In the genomic region with DNA sequence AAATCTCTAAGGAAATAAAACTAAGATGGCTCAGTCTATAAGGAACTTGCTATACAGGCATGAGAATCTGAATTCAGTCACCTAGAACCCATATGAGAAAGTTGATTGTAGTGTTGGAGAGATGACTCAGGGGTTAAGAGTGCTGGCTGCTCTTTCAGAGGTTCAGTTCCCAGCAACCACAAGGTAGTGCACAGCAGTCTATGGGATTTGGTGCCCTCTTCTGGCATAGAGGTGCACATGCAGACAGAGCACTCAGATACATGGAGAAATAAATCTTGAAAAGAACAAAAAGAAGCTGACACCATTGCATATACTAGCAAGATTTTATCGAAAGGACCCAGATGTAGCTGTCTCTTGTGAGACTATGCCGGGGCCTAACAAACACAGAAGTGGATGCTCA, we compare ENCODE assay signal across 11 mouse cellular contexts. TPM values are rescaled to one million over a fixed set of nuclear protein-coding genes. Genes with fewer than 3 reads are reported as not detected.
DNase-seq lines count a peak whose midpoint lies in the region; ATAC-seq lines count a peak whose summit lies in the region.
"Had no signal": no experiment of that assay in that cellular context is flagged by ENCODE, and none has a peak within 500 bp of the region (broad histone marks: within the 10 kb centered on the region; RNA-seq: fewer than 3 reads in every experiment).

No protein-coding gene starts in this region.

- H3K4me3 ChIP-seq in hindbrain, embryonic 11.5 days (ENCODE audit: low read depth, low read length) = no peak overlapping the region
- H3K4me3 ChIP-seq in hindbrain, embryonic 12.5 days = no peak overlapping the region
- H3K4me3 ChIP-seq in ES-E14 (ENCODE audit: insufficient read depth in 1 of 2, low read depth in 1 of 2, low read length in 2 of 2, poor library complexity in 1 of 2, severe bottlenecking in 1 of 2) = no peak overlapping the region
- H3K4me3 ChIP-seq in limb, embryonic 10.5 days = no peak overlapping the region
- no peak overlapping the region for H3K4me3 ChIP-seq in heart, embryonic 12.5 days
- H3K4me3 ChIP-seq: embryonic facial prominence, embryonic 13.5 days; heart, embryonic 15.5 days; midbrain, embryonic 13.5 days had no signal

- ATAC-seq in hindbrain, embryonic 11.5 days (ENCODE audit: low FRiP score) = no peak
- ATAC-seq in hindbrain, embryonic 12.5 days (ENCODE audit: low FRiP score) = no peak
- ATAC-seq in erythroid progenitor cell, adult 5-6 weeks (replicated peaks; ENCODE audit: low FRiP score, poor library complexity, severe bottlenecking) = peak; percentile 80
- no peak for ATAC-seq in cerebellum, adult (ENCODE audit: insufficient number of reproducible peaks, low FRiP score, low TSS enrichment)
- ATAC-seq in heart, embryonic 12.5 days (ENCODE audit: insufficient number of reproducible peaks, low FRiP score) = no peak
- ATAC-seq: midbrain, embryonic 13.5 days had no signal

- in situ Hi-C loops in ES-E14 (cut with MboI; ENCODE audit: low sequenced_read_pairs in 2 of 2, unreplicated experiment in 2 of 2) = loop anchor here in 1 of 2 experiments (25.0 kb wide), 1 partner anchor 331 kb away; a partner anchor contains a TSS

- H3K4me1 ChIP-seq in hindbrain, embryonic 11.5 days (replicated peaks; ENCODE audit: control insufficient read depth, insufficient read depth, low read length) = no peaks in the 10 kb centered on the region
- H3K4me1 ChIP-seq in hindbrain, embryonic 12.5 days = peaks cover 2% of the 10 kb centered on the region
- H3K4me1 ChIP-seq in ES-E14 (ENCODE audit: control insufficient read depth in 2 of 2, insufficient read depth in 2 of 2, low read length in 2 of 2, poor library complexity in 1 of 2) = no peaks in the 10 kb centered on the region
- peaks cover 3% of the 10 kb centered on the region; the same call in 1 of the 2 replicates for H3K4me1 ChIP-seq in limb, embryonic 10.5 days
- H3K4me1 ChIP-seq in heart, embryonic 12.5 days (replicated peaks) = 0 out of 2 replicates have a peak, but pooled peaks cover under 1% of the 10 kb centered on the region
- H3K4me1 ChIP-seq: heart, embryonic 15.5 days had no signal

- 83% methylated on average over 2 of the region's 2 CpGs for WGBS in hindbrain, embryonic 11.5 days
- WGBS in hindbrain, embryonic 12.5 days = 89% methylated on average over 2 of the region's 2 CpGs
- WGBS in limb, embryonic 10.5 days = 93% methylated on average over 2 of the region's 2 CpGs
- WGBS in heart, embryonic 12.5 days = 87% methylated on average over 2 of the region's 2 CpGs

- no peak overlapping the region for H3K9ac ChIP-seq in hindbrain, embryonic 11.5 days (ENCODE audit: low read depth, low read length)
- no peak overlapping the region for H3K9ac ChIP-seq in hindbrain, embryonic 12.5 days
- H3K9ac ChIP-seq in ES-E14 (ENCODE audit: insufficient read depth, low read depth, low read length, poor library complexity, severe bottlenecking) = no peak overlapping the region; the same call in 1 of the 2 replicates
- H3K9ac ChIP-seq in heart, embryonic 12.5 days = no peak overlapping the region
- H3K9ac ChIP-seq: embryonic facial prominence, embryonic 13.5 days; heart, embryonic 15.5 days; midbrain, embryonic 13.5 days had no signal

- no peak overlapping the region for H3K27ac ChIP-seq in hindbrain, embryonic 11.5 days (ENCODE audit: low read depth, low read length)
- H3K27ac ChIP-seq in hindbrain, embryonic 12.5 days = no peak overlapping the region
- no peak overlapping the region for H3K27ac ChIP-seq in ES-E14 (ENCODE audit: insufficient read depth, low read depth, low read length, poor library complexity, severe bottlenecking)
- H3K27ac ChIP-seq in limb, embryonic 10.5 days = no peak overlapping the region
- no peak overlapping the region for H3K27ac ChIP-seq in heart, embryonic 12.5 days (ENCODE audit: poor library complexity, severe bottlenecking)
- H3K27ac ChIP-seq: embryonic facial prominence, embryonic 13.5 days; heart, embryonic 15.5 days; midbrain, embryonic 13.5 days had no signal

- H3K4me2 ChIP-seq in hindbrain, embryonic 11.5 days (replicated peaks; ENCODE audit: low read depth, low read length) = no peak overlapping the region
- H3K4me2 ChIP-seq in hindbrain, embryonic 12.5 days (replicated peaks) = no peak overlapping the region
- H3K4me2 ChIP-seq in heart, embryonic 12.5 days = no peak overlapping the region
- H3K4me2 ChIP-seq: embryonic facial prominence, embryonic 13.5 days; heart, embryonic 15.5 days; midbrain, embryonic 13.5 days had no signal

- DNase-seq in hindbrain, embryonic 11.5 days (ENCODE audit: low spot score) = peak; percentile 34
- peak; percentile 32 for DNase-seq in 3134 (ENCODE audit: extremely low read depth, insufficient read length, low spot score)
- no peak for DNase-seq in ES-E14 (ENCODE audit: low read depth, low spot score)
- no peak for DNase-seq in limb, embryonic 10.5 days (ENCODE audit: low spot score)

- no peaks in the 10 kb centered on the region for H3K9me3 ChIP-seq in hindbrain, embryonic 11.5 days (ENCODE audit: control insufficient read depth, low read length)
- no peaks in the 10 kb centered on the region for H3K9me3 ChIP-seq in hindbrain, embryonic 12.5 days (replicated peaks)
- no peaks in the 10 kb centered on the region for H3K9me3 ChIP-seq in ES-E14 (ENCODE audit: control insufficient read depth, insufficient read depth, low read depth, low read length)
- no peaks in the 10 kb centered on the region for H3K9me3 ChIP-seq in limb, embryonic 10.5 days (replicated peaks)
- H3K9me3 ChIP-seq in heart, embryonic 12.5 days (replicated peaks) = no peaks in the 10 kb centered on the region
- H3K9me3 ChIP-seq: embryonic facial prominence, embryonic 13.5 days; heart, embryonic 15.5 days; midbrain, embryonic 13.5 days had no signal

- no peaks in the 10 kb centered on the region for H3K27me3 ChIP-seq in hindbrain, embryonic 11.5 days (ENCODE audit: control insufficient read depth, insufficient read depth, low read length)
- no peaks in the 10 kb centered on the region for H3K27me3 ChIP-seq in hindbrain, embryonic 12.5 days
- no peaks in the 10 kb centered on the region for H3K27me3 ChIP-seq in limb, embryonic 10.5 days (ENCODE audit: low read depth, poor library complexity, severe bottlenecking)
- H3K27me3 ChIP-seq in heart, embryonic 12.5 days (replicated peaks) = no peaks in the 10 kb centered on the region
- H3K27me3 ChIP-seq: embryonic facial prominence, embryonic 13.5 days; heart, embryonic 15.5 days; midbrain, embryonic 13.5 days had no signal

- H3K36me3 ChIP-seq in hindbrain, embryonic 11.5 days (ENCODE audit: control insufficient read depth, insufficient read depth, low read length) = peaks cover 3% of the 10 kb centered on the region; the same call in 1 of the 2 replicates
- H3K36me3 ChIP-seq in hindbrain, embryonic 12.5 days = peaks cover 38% of the 10 kb centered on the region
- H3K36me3 ChIP-seq in ES-E14 (ENCODE audit: control insufficient read depth, insufficient read depth, low read length, poor library complexity, severe bottlenecking) = peaks cover 15% of the 10 kb centered on the region
- peaks cover 44% of the 10 kb centered on the region for H3K36me3 ChIP-seq in limb, embryonic 10.5 days
- H3K36me3 ChIP-seq in heart, embryonic 12.5 days = peaks cover 38% of the 10 kb centered on the region

RNA-seq across cellular contexts. Expression of a gene that starts 6.3 kb away (rescaled TPM):
- 153 and 158 TPM in 2 replicates for polyA plus RNA-seq in hindbrain, embryonic 11.5 days (2014; fragmentation: Nextera tagmentation; extraction: Ambion mirVana)
- 116 and 124 TPM in 2 replicates for polyA plus RNA-seq in hindbrain, embryonic 12.5 days (2016; fragmentation: Nextera tagmentation; extraction: Ambion mirVana)
- total RNA-seq in ES-E14 (2012; rRNA removed) = 79.8 and 102 TPM in 2 replicates
- 4.7 and 8.0 TPM in 2 replicates for total RNA-seq in erythroid progenitor cell, adult 5-6 weeks (2015; ENCODE audit: low replicate concordance)
- 10.5 and 14.1 TPM in 2 replicates for total RNA-seq in erythroid progenitor cell, adult 5-6 weeks (2017; ENCODE audit: low replicate concordance)
- polyA plus RNA-seq in limb, embryonic 10.5 days (2016; fragmentation: Nextera tagmentation; extraction: Ambion mirVana) = 161 and 187 TPM in 2 replicates
- 104 and 110 TPM in 2 replicates for polyA plus RNA-seq in heart, embryonic 12.5 days (2016; fragmentation: Nextera tagmentation; extraction: Ambion mirVana)

RNA-seq across cellular contexts. Expression of a gene that starts 21.9 kb away (rescaled TPM):
- polyA plus RNA-seq in hindbrain, embryonic 11.5 days (2014; fragmentation: Nextera tagmentation; extraction: Ambion mirVana) = 0.06 and 0.07 TPM in 2 replicates
- 0.08 and 0.10 TPM in 2 replicates for polyA plus RNA-seq in hindbrain, embryonic 12.5 days (2016; fragmentation: Nextera tagmentation; extraction: Ambion mirVana)
- total RNA-seq in ES-E14 (2012; rRNA removed) = 0.05 and 0.09 TPM in 2 replicates
- not detected in 2 replicates for total RNA-seq in erythroid progenitor cell, adult 5-6 weeks (2015; ENCODE audit: low replicate concordance)
- total RNA-seq in erythroid progenitor cell, adult 5-6 weeks (2017; ENCODE audit: low replicate concordance) = not detected in 2 replicates
- not detected in 2 replicates for polyA plus RNA-seq in limb, embryonic 10.5 days (2016; fragmentation: Nextera tagmentation; extraction: Ambion mirVana)
- polyA plus RNA-seq in heart, embryonic 12.5 days (2016; fragmentation: Nextera tagmentation; extraction: Ambion mirVana) = 0.08 and 0.13 TPM in 2 replicates
- polyA plus RNA-seq: embryonic facial prominence, embryonic 13.5 days had no signal

RNA-seq across cellular contexts. Expression of a gene that starts 25.3 kb away (rescaled TPM):
- 1.7 and 3.0 TPM in 2 replicates for polyA plus RNA-seq in hindbrain, embryonic 11.5 days (2014; fragmentation: Nextera tagmentation; extraction: Ambion mirVana)
- polyA plus RNA-seq in hindbrain, embryonic 12.5 days (2016; fragmentation: Nextera tagmentation; extraction: Ambion mirVana) = 6.5 and 6.7 TPM in 2 replicates
- total RNA-seq in ES-E14 (2012; rRNA removed) = 0.76 and 2.1 TPM in 2 replicates
- total RNA-seq in erythroid progenitor cell, adult 5-6 weeks (2015; ENCODE audit: low replicate concordance) = not detected in 2 replicates
- total RNA-seq in erythroid progenitor cell, adult 5-6 weeks (2017; ENCODE audit: low replicate concordance) = not detected in 2 replicates
- polyA plus RNA-seq in limb, embryonic 10.5 days (2016; fragmentation: Nextera tagmentation; extraction: Ambion mirVana) = 1.4 and 2.1 TPM in 2 replicates
- 0.46 and 0.92 TPM in 2 replicates for polyA plus RNA-seq in heart, embryonic 12.5 days (2016; fragmentation: Nextera tagmentation; extraction: Ambion mirVana)

RNA-seq across cellular contexts. Expression of a gene that starts 40.1 kb away (rescaled TPM):
- polyA plus RNA-seq in hindbrain, embryonic 11.5 days (2014; fragmentation: Nextera tagmentation; extraction: Ambion mirVana) = 125 and 155 TPM in 2 replicates
- 167 TPM in 2 replicates for polyA plus RNA-seq in hindbrain, embryonic 12.5 days (2016; fragmentation: Nextera tagmentation; extraction: Ambion mirVana)
- 126 and 143 TPM in 2 replicates for total RNA-seq in ES-E14 (2012; rRNA removed)
- 9.0 and 13.0 TPM in 2 replicates for total RNA-seq in erythroid progenitor cell, adult 5-6 weeks (2015; ENCODE audit: low replicate concordance)
- 9.1 and 15.7 TPM in 2 replicates for total RNA-seq in erythroid progenitor cell, adult 5-6 weeks (2017; ENCODE audit: low replicate concordance)
- 196 and 198 TPM in 2 replicates for polyA plus RNA-seq in limb, embryonic 10.5 days (2016; fragmentation: Nextera tagmentation; extraction: Ambion mirVana)
- polyA plus RNA-seq in heart, embryonic 12.5 days (2016; fragmentation: Nextera tagmentation; extraction: Ambion mirVana) = 108 and 110 TPM in 2 replicates

RNA-seq across cellular contexts. Expression of a gene that starts 55.4 kb away (rescaled TPM):
- 3.8 and 4.1 TPM in 2 replicates for polyA plus RNA-seq in hindbrain, embryonic 11.5 days (2014; fragmentation: Nextera tagmentation; extraction: Ambion mirVana)
- polyA plus RNA-seq in hindbrain, embryonic 12.5 days (2016; fragmentation: Nextera tagmentation; extraction: Ambion mirVana) = 5.3 and 7.2 TPM in 2 replicates
- total RNA-seq in ES-E14 (2012; rRNA removed) = 21.0 and 33.4 TPM in 2 replicates
- not detected in 2 replicates for total RNA-seq in erythroid progenitor cell, adult 5-6 weeks (2015; ENCODE audit: low replicate concordance)
- total RNA-seq in erythroid progenitor cell, adult 5-6 weeks (2017; ENCODE audit: low replicate concordance) = not detected in 2 replicates
- polyA plus RNA-seq in limb, embryonic 10.5 days (2016; fragmentation: Nextera tagmentation; extraction: Ambion mirVana) = 7.3 and 8.6 TPM in 2 replicates
- polyA plus RNA-seq in heart, embryonic 12.5 days (2016; fragmentation: Nextera tagmentation; extraction: Ambion mirVana) = 8.7 and 9.9 TPM in 2 replicates

Comparison
In these comparisons a context has a peak if more than half of its experiments do, and no peak if none do; other contexts are left out.
1. DNase-seq: peak in hindbrain, embryonic 11.5 days (single experiment) and 3134 (single experiment); none in ES-E14 (single experiment) and limb, embryonic 10.5 days (single experiment).